Mouse (Mus musculus): Measurements from ENCODE around the gene Olfr599.
"Not testable (repeated sequence)": the region's sequence is repeated elsewhere in the genome, so short reads cannot be mapped to it uniquely, and the experiment has no call there.

Gene Olfr599

GRCm38 (mm10) chr7:103335617-103336016 is at the start of gene Olfr599:
TSS of gene Olfr599 (plus strand) at chr7:103335917.
- no peak for DNase-seq

DNA sequence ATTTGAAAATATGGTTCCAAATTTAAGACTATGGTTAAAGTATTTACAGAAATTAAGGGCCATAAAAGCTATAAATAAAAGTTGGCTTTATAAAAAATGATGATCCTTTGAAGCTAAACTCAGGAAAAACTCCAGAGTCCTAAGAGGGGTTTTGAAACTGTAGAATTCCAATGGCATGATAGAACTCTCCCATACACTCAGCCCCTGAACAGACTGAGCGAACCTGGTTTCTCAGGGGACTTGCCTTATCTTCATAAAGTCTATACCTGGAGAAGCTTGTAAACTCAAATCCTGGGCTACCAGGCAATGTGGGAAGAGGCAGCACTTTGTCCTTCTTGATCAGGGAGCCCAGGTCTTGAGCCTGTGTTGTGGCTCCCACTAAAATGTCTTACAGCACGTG is 30.4 kb upstream of the Olfr599 start, which contains the start of gene Olfr596:
Olfr596 (plus strand) TSS at position 301 of the 400 bp plus-strand sequence.
- not testable (repeated sequence) for DNase-seq

- not testable (repeated sequence) for DNase-seq
Observed at GRCm38 (mm10) chr7:103316015-103316414, 19.7 kb upstream of the Olfr599 start, which contains the start of gene Olfr597. TSS of gene Olfr597 (plus strand) at chr7:103316315.

DNA sequence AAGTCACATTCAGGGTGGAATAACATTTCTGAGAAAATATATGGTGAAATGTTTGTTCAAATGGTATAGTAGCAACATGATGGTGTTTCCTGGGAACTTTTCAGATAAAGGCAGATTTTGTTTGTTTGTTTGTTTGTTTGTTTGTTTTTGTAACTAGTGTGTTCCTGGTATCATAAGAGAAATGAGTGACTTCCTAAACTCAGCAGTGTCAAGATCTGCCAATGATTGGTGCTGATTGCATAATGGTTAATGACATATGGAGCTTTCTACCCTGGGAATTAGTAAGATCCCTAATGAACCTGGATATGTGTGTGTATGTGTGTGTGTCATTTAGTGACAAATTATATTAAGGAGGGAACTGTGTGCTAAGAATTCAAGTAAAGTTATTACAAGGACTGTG is 12.4 kb upstream of the Olfr599 start, which contains the start of gene Olfr598:
Olfr598 (plus strand) TSS at position 301 of the 400 bp plus-strand sequence.
- DNase-seq, result no peak

DNA sequence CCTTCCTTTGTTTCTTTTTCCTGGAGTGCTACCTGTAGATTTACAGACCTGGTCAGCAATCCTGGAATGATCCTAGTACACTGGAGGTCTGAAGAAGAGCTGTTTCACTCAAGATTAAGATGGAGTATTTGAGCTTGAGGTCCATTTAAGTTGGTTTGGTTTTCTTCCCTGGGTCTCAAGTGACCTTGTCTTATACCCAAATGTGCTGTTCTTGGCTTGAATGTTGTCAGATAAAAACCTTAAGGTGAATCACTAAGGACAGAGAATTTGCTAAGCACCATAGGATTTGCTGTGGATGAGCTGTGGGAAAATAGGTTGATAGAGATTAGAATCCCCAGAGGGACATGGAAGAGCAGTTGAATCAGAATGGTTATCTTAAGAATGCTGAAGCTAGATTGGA is 13.9 kb downstream of the Olfr599 start, which contains the start of gene Olfr600:
Olfr600 (minus strand) TSS at position 101 of the 400 bp plus-strand sequence.
- no peak for DNase-seq

DNA sequence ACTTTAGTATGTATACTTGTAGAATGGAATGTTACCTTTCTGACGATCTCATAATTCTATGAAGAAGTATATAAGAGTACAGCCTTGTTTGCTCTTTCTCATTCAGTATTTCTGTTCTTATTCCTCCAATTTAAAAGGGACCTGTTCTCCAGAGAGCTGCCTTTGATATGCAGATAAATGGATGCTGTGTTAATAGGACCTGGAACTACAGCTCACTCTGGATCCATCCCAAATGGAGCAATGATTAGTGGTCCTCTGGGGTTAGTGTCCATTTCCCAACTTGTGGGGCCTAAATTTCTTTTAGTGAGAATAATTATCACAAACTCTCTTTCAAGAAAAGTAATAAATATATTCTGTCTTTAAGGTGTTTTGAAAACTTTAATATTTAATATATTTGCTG is 26.8 kb downstream of the Olfr599 start, which contains the start of gene Olfr601:
Olfr601 (minus strand) TSS at position 101 of the 400 bp plus-strand sequence.
- no peak for DNase-seq

DNA sequence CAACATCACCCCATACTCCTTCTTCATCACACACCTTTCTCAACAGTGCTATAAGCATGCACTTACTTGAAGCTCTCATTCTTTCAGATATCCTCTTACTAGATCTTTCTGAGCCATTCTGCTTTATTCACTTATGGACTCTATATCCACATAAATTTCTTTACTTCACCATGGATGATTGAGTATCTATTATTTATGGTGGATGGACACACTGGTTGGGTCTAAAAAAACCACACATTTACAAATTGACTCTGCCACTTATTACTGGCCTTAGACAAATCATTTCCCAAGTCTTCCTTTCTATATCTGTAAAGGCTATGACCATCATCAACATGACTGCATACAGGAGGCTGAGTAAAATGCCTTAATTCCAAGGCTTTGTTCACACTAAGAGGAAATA is 50.4 kb downstream of the Olfr599 start, which contains the start of gene Olfr603:
Olfr603 (minus strand) TSS at position 101 of the 400 bp plus-strand sequence.
- DNase-seq, result no peak

All from kidney, postnatal 14 days (tissue).